Mouse (Mus musculus) urinary bladder, postnatal 25 days (tissue): Measurements from ENCODE around the gene Tmem266.

Experiments
- DNase-seq: peaks from one replicate; pipeline ENCODE4 v3.0.0; 2022; ENCODE audit warnings: low spot score

The Tmem266 gene

GRCm38 (mm10) chr9:55402276-55402675, 75.6 kb downstream of the Tmem266 start:
- DNase-seq, result no peak

- no peak for DNase-seq
Observed at GRCm38 (mm10) chr9:55404256-55404655, 77.5 kb downstream of the Tmem266 start.

- DNase-seq, result no peak
Observed at GRCm38 (mm10) chr9:55404976-55405702, 78.4 kb downstream of the Tmem266 start.

GRCm38 (mm10) chr9:55406773-55407172, 80.1 kb downstream of the Tmem266 start:
- DNase-seq, result no peak

- DNase-seq, result no peak
Observed at GRCm38 (mm10) chr9:55408851-55409250, 82.1 kb downstream of the Tmem266 start.

- DNase-seq, result no peak
Observed at GRCm38 (mm10) chr9:55409833-55410232, 83.1 kb downstream of the Tmem266 start.

- peak; percentile 20 for DNase-seq
Observed at GRCm38 (mm10) chr9:55410430-55410829, 83.7 kb downstream of the Tmem266 start.

- no peak for DNase-seq
Observed at GRCm38 (mm10) chr9:55411154-55411553, 84.4 kb downstream of the Tmem266 start.

GRCm38 (mm10) chr9:55421786-55422185, 95.1 kb downstream of the Tmem266 start:
- no peak for DNase-seq

GRCm38 (mm10) chr9:55423451-55424424, 97.0 kb downstream of the Tmem266 start:
- no peak for DNase-seq

GRCm38 (mm10) chr9:55425271-55425810, 98.6 kb downstream of the Tmem266 start:
- no peak for DNase-seq

GRCm38 (mm10) chr9:55429242-55429975, 102.7 kb downstream of the Tmem266 start:
- peak; percentile 59 for DNase-seq

GRCm38 (mm10) chr9:55430133-55430532, 103.4 kb downstream of the Tmem266 start:
- DNase-seq, result peak; percentile 38

GRCm38 (mm10) chr9:55432306-55433289, 105.9 kb downstream of the Tmem266 start:
- no peak for DNase-seq

GRCm38 (mm10) chr9:55433875-55434274, 107.2 kb downstream of the Tmem266 start:
- no peak for DNase-seq

- no peak for DNase-seq
Observed at GRCm38 (mm10) chr9:55438433-55438832, 111.7 kb downstream of the Tmem266 start.

- DNase-seq, result no peak
Observed at GRCm38 (mm10) chr9:55439206-55439780, 112.6 kb downstream of the Tmem266 start.

- DNase-seq, result no peak
Observed at GRCm38 (mm10) chr9:55447509-55447908, 120.8 kb downstream of the Tmem266 start.

GRCm38 (mm10) chr9:55449108-55449507, 122.4 kb downstream of the Tmem266 start:
- no peak for DNase-seq

GRCm38 (mm10) chr9:55450035-55450434, 123.3 kb downstream of the Tmem266 start:
- DNase-seq, result no peak
